Mouse (Mus musculus) right cerebral cortex, adult 2 months (tissue): ENCODE measurements around the gene Oas1c.
A peak's percentile ranks its signal among the peaks of the same experiment; 100 is the strongest.

Source experiments
- DNase-seq, 2 experiments: peaks; one replicate each; pipeline ENCODE4 v3.0.0; 2021 to 2022; ENCODE audit warnings: low spot score in 2 of 2

Gene Oas1c

DNA sequence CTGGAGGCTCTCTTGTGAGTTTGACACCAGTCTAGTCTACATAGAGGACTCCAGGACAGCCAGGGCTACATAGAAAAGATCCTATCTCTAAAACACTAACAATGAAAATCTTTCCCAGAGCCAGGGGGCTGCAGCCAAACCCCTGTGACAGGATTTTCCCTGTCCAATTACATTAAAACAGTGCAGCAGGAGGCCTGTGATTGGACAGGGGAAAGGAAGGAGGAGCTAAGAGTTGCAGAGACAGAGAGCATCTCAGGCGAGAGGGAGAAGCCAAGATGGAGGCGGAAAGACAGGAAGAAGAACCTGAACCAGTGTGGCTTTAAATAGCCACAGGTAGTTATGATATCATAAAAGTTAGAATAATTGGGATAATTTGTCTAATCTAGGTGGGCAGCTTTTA, 29.9 kb downstream of the Oas1c start:
- DNase-seq, result no peak

DNA sequence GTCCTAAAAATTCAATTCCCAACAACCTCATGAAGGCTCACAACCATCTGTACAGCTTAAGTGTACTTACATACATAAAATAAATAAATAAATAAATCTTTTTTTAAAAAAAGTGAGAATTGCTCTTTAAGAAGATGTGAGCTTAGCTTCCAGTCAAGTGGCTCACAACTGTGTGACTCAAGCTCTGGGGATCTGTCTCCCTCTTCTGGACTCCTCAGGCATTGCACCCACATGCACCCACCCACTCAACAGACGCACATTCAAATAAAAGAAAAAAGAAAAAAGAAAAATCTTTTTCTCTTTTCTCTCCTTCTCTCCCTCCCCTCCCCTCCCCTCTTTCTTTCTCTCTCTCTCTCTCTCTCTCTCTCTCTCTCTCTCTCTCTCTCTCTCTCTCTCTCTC, 30.7 kb downstream of the Oas1c start:
- DNase-seq, result no peak

- peak in 1 of 2 experiments; percentile 12 for DNase-seq
Measured at GRCm38 (mm10) chr5:120779922-120780321, 32.4 kb downstream of the Oas1c start.

GRCm38 (mm10) chr5:120778941-120779340, 33.4 kb downstream of the Oas1c start:
- DNase-seq, result no peak

DNA sequence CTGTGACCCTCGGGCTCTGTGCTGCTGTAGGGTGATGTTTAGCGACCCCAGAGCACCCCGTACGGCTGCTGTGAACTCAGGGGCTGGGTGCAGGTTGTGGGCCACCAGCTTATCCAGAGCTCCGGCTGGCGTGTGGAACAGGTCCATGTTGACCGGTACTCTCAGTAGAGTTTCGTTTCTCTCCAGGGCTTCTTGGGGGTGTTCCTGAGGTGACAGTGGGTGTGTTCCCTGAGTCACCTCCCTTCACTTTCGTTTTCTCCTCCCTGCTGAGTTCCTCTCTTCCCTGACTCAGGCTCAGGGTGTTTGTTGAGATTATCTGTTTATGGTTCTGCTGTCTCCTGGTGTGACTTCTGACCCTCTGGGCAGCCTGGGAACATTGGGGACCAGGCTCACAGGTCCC, 34.8 kb downstream of the Oas1c start, which contains the start of gene Oas3:
TSS of gene Oas3 (minus strand) at position 184 of the 400 bp plus-strand sequence.
- no peak for DNase-seq

DNA sequence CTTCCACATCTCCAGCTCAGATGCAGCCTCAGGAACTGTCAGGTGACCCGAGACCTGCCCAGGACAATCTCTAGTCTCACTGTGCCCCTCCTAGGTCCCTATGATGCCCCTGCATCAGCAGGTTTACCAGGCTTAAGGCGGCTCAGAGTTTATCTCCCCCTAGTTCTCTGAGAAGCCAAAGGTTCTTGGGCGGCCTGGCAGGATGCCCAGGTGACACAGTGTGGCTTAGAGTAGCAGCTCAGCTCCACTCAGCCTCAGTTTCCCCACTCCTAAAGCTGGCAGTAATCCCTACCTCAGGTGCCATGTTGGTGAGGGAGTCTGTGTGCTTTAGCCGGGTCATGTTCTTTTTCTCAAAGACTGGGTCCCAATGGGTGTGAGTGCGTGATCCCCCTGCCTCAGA, 35.5 kb downstream of the Oas1c start:
- no peak for DNase-seq

- no peak for DNase-seq
Measured at GRCm38 (mm10) chr5:120775287-120775985, 36.9 kb downstream of the Oas1c start.

DNA sequence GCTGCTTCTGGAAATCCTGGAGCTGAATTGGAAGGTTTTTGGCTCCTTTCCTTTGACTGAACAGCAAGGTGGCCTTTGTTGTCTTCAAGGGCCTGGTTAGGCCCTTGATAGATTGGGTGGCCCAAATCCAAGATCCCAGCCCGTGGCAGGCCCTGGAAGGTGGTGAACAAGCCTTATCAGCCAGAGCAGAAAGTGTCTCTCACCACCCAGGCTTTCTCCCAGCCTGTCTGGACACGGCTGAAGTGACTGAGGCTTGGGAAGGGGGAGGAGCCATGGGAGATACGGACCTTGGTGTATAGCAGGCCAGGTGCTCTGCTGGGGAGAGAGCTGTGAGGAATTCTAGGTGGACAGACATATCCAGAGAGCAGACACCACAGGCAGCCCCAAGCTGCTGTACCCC, 42.9 kb downstream of the Oas1c start:
- no peak for DNase-seq

GRCm38 (mm10) chr5:120765010-120765409, 47.3 kb downstream of the Oas1c start:
- DNase-seq, result no peak

- DNase-seq, result no peak
Measured at GRCm38 (mm10) chr5:120761901-120762300, 50.4 kb downstream of the Oas1c start.

DNA sequence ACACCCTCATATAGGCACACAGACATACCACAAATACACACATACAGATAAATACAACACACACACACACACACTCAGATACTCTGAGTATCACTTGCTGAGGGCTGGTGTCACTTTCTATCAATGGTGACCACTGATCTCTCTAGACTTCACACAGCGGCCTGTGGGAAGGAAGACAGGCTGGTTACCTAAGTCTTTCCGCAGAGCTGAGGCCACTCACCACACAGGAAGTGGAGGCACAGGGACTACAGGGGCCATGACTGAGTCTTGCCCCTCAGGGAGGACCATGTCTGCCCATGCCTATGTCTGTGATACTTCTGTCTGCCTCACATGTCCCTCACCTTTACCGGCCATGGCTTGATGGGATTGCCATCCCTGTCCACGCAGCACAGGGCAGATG, 58.1 kb downstream of the Oas1c start:
- DNase-seq, result no peak

GRCm38 (mm10) chr5:120752786-120753185, 59.5 kb downstream of the Oas1c start:
- DNase-seq, result no peak

- no peak for DNase-seq
Measured at GRCm38 (mm10) chr5:120751206-120751605, 61.1 kb downstream of the Oas1c start.
